Mouse (Mus musculus) ES-E14 (cell line): Measurements from ENCODE around the gene Nhlh2.

Experiments used
- CHD2 ChIP-seq: IDR thresholded peaks from 2 replicates; pipeline ENCODE4 v1.6.1; 2014; ENCODE audit warnings: mild to moderate bottlenecking, low read depth, low read length, inconsistent platforms
- HCFC1 ChIP-seq: IDR thresholded peaks from 2 replicates; pipeline ENCODE4 v1.6.1; 2012; ENCODE audit warnings: low read length, inconsistent platforms, borderline replicate concordance; ENCODE audit not compliant: insufficient read depth
- MAFK ChIP-seq: IDR thresholded peaks from 2 replicates; pipeline ENCODE4 v1.6.1; 2014; ENCODE audit warnings: mild to moderate bottlenecking, low read depth, low read length, inconsistent platforms; ENCODE audit not compliant: insufficient read depth
- ZNF384 ChIP-seq: IDR thresholded peaks from 2 replicates; pipeline ENCODE4 v1.6.1; 2012; ENCODE audit warnings: low read depth, low read length, inconsistent platforms

DNA sequence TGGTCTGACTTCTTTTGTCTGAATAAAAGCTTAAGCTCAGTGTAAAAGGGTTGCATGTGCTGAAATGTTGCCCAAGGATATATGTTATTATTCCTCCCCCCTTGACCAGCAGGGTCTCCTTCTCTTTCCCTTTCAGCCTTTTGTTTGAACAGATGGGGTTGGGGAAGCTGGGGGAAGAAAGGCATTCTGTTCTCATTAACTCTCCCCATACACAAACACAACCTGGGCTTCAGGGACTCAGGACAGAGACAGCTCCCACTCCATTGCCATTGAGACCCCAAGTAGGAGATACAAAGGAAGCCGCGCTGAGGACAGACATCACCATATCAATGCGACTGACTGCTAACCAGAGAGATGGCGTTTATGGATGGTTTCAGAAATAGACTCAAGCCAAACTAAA, 46.0 kb downstream of the Nhlh2 start:
- TF ChIP-seq ZNF384 (no peak), CHD2 (no peak), MAFK (no peak), HCFC1 (no peak)
